Mouse (Mus musculus) testis, adult 2 months (tissue): ENCODE results near the gene Gm5938.

Source experiments
- CTCF ChIP-seq: fragments of 200-500 bp; IDR thresholded peaks from 2 replicates; pipeline ENCODE4 v1.5.1; 2012; ENCODE audit warnings: low read depth, mild to moderate bottlenecking, inconsistent platforms, low read length, moderate library complexity; ENCODE audit not compliant: control insufficient read depth, insufficient read depth, insufficient replicate concordance
- POLR2A ChIP-seq: fragments of 200-500 bp; IDR thresholded peaks from 2 replicates; pipeline ENCODE4 v1.6.1; 2012; ENCODE audit warnings: low read depth, mild to moderate bottlenecking, inconsistent platforms, low read length, moderate library complexity; ENCODE audit not compliant: control insufficient read depth

DNA sequence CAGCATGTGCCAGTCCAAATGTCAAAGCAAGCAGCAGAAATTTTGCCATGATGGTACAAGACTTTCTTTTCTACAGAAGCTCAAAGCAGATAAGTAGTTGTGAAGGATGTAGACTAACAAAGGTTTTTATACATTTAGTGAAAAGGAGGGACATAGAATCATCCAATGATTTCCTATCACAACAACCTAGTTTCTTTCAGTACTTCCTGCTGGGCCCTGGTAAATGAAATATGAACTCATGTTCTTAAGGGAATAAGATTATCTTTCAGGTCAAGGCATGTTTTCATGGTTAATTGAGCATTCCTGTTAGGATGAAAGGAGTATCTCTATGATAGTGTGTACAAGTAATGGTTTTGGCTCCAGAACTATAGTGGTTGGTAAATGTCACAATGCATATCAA, 34.0 kb upstream of the Gm5938 start, which contains the start of gene Obp1a:
- TF ChIP-seq CTCF (no peak), POLR2A (no peak)
